Mouse (Mus musculus) fibroblast of lung, adult 2 months (primary cell): ENCODE data around the gene Pbdc1.
"Not testable (repeated sequence)": the region's sequence is repeated elsewhere in the genome, so short reads cannot be mapped to it uniquely, and the experiment has no call there.

Experiments
- DNase-seq: peaks from one replicate; pipeline ENCODE4 v3.0.0-alpha.2; 2011; ENCODE audit warnings: low read depth

The Pbdc1 gene

DNA sequence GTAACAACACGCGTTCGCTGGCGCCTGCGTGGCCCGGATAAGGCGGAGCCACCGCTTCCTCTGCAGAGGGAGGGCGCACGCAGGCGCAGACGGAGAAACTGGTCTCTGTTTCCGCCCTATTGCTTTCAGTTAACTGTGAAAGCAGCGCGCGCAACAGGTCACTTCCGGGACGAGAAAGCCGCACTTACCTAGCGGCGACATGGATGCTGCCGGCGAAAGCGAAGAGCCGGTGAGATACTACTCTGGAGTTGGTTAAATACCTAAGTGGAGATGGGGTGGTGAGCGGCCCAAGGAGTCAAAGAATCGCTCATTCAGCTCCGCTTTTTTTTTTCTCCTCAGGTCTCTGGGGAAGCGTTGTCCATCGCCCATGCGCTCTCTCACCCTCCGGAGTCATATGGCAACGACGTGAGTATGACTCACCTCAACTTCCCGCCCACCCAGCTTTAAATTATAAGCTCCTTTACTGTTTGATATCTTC, at the start of gene Pbdc1:
TSS of gene Pbdc1 (plus strand) at position 142 of the 478 bp plus-strand sequence.
- peak; percentile 63 for DNase-seq

GRCm38 (mm10) chrX:105037666-105038065, 41.9 kb upstream of the Pbdc1 start:
- DNase-seq: no peak

- no peak for DNase-seq
Measured at GRCm38 (mm10) chrX:105064294-105064693, 15.3 kb upstream of the Pbdc1 start.

GRCm38 (mm10) chrX:105064801-105065200, 14.8 kb upstream of the Pbdc1 start:
- no peak for DNase-seq

GRCm38 (mm10) chrX:105069671-105070503, 9.7 kb upstream of the Pbdc1 start:
- peak; percentile 56 for DNase-seq

DNA sequence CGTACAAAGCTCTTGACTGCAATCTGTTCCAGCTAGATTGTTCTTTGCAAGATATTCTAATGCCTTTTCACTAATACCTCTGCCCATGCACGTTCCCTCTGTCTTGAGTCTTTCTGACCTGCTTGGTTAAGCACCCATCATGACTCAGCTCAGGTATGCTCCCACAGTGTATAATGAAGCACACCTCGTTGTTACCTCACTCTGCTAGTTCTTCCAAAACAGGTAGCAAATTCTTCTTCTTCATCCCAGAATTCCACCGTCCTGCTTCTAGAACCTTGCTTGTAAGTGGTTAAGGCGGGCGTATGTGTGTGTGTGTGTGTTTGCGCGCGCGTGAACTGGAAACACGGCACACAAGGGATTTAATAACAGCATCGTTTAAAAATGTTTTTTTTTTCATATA, 405 bp upstream of the Pbdc1 start:
- DNase-seq: no peak

GRCm38 (mm10) chrX:105080096-105080495, 540 bp downstream of the Pbdc1 start:
- no peak for DNase-seq

DNA sequence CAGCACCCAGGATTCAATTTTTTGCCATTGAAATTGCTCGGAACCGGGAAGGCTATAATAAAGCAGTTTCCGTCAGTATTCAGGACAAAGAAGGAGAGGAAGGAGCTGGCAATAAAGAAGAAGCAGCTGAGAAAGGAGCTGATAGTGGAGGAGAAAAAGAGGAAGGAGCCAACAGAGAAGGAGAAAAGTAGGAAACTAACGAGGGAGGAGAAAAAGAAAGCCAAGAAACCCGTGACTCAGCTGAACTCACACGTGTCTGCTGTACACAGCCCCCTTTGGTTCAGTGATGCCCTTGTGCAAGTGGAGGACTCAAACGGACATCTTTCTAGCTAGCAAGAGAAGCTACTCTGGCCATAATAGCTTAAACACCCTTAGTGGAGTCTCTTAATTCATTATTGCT, 3.5 kb downstream of the Pbdc1 start:
- DNase-seq: not testable (repeated sequence)

DNA sequence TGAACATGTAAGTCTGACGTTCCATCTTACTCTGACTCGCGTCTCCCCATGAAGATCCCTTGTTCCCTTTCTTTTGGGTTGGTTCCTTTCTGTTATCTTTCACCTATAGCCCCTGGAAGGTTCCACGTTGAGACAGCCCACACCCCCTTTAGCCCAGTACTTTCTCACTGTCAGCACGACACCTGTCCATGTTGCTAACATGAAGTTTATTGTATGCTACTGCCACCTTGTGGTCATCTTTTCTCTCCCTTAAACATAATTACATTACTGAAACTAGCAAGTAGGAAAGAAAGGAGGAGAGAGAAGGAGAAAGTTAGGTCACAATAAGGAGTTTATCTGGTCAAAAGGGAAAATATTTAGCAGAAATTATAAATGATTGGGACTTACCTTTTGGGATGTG, 24.6 kb downstream of the Pbdc1 start:
- DNase-seq: no peak

DNA sequence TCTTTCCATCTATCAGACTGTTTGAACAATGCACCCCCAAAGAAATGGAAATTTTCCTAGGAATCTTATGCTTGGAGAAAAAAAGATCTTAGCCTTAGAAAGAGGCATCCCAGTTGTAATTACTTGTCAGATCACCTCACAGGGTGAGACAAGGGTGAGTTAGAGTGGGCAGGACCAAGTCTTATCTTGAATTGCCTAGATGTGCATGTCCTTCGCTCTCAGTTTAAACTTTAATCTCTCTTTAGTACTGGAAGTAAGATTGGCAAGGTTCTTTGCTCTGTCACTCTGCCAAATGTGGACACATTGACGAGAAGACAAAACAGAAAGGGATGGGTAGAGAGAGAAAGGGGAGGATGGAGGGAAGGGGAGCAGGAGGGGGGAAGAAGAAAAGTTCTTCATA, 35.4 kb downstream of the Pbdc1 start:
- DNase-seq: no peak

GRCm38 (mm10) chrX:105120275-105121226, 41.0 kb downstream of the Pbdc1 start, which contains the start of gene Magee1:
Magee1 (plus strand) TSS chrX:105120378.
- no peak for DNase-seq

DNA sequence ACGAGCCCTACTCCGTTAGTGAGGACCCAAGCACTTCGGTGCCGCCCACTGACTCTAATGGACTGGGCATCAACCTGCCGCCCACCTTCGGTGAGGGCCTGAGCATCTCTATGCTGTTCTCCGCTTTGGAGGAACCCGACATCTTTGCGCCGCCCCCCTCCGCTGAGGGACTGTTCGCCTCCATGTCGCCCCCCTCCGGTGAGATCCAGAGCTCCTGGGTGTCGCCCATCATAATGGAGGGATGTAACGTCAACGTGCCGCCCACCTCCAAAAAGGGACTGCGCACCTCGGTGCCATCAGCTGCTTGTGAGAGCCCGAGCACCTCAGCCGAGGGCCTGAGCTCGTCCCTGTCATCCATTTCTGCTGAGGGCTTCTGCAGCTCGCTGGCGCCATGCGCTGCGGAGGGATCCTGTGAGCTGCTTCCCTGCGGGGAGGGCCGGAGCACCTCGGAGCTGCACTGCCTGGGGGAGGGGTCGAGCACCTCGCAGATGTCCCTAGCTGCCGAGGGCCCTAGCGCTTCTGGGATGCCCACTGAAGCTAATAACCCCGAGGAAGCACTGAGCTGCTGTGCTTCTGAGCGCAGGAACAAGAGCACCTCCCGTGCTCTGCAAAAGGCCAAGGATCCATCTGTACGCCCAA, 41.8 kb downstream of the Pbdc1 start:
- no peak for DNase-seq

- no peak for DNase-seq
Measured at GRCm38 (mm10) chrX:105124903-105125302, 45.3 kb downstream of the Pbdc1 start.

GRCm38 (mm10) chrX:105151872-105152461, 72.4 kb downstream of the Pbdc1 start:
- no peak for DNase-seq

GRCm38 (mm10) chrX:105165007-105165406, 85.5 kb downstream of the Pbdc1 start:
- not testable (repeated sequence) for DNase-seq
